Mouse (Mus musculus): Measurements from ENCODE around the gene Kcnj4. TPM values are rescaled to one million over a fixed set of nuclear protein-coding genes. Genes with fewer than 3 reads are reported as not detected.

Gene Kcnj4
- polyA plus RNA-seq, 1 experiment from 2014 or later = not detected

DNA sequence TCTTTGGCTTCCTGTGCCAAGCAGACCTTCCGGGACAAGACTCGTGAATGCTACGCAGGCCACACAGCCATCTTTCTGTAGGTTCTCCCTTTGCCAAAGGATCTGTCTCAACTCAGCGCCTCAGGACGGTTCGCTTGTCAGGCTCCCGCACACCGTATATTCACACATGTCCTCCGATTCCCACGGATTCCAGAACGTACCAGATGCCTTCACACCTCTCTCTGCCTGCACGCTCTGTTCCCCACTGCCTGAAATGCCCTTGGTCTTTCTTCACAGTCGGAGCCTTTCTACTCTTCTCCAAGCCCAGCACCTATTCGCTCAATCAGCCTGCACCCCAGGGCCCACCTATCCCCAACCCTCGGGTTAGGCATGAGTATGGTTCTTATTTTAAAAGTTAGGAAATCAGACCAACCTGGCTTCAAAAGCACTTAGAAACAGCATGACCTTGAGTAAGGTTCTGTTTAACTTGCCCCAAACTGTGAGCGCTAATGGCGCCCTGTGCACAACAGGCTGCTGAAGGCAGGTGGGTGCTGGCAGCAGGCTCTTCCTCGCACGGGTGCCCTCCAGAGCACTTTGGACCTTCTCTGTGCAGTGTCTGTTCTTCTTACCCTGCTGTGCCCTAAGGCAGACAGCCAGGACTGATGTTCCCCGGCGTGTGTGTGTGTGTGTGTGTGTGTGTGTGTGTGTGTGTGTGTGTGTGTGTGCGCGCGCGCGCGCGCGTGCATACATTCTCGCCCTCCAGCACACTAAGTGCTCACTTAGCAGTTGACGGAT, 2.2 kb upstream of the Kcnj4 start:
- 39% methylated on average over 31 of the region's 31 CpGs for WGBS (ENCODE audit: insufficient replicate concordance)
- H3K27me3 ChIP-seq (replicated peaks) = peaks cover 100% of the 10 kb centered on the region
- peaks cover 22% of the 10 kb centered on the region for H3K4me1 ChIP-seq
- no peak overlapping the region for H3K4me3 ChIP-seq
- H3K9me3 ChIP-seq (replicated peaks) = no peaks in the 10 kb centered on the region
- H3K4me2 ChIP-seq = no peak overlapping the region
- H3K9ac ChIP-seq = no peak overlapping the region
- no peak overlapping the region for H3K27ac ChIP-seq
- no peaks in the 10 kb centered on the region for H3K36me3 ChIP-seq
- no peak for ATAC-seq

- H3K4me3 ChIP-seq = no peak overlapping the region
- H3K4me2 ChIP-seq = no peak overlapping the region
- H3K9ac ChIP-seq = no peak overlapping the region
- H3K27me3 ChIP-seq (replicated peaks) = peaks cover 100% of the 10 kb centered on the region
- H3K36me3 ChIP-seq = no peaks in the 10 kb centered on the region
- no peaks in the 10 kb centered on the region for H3K9me3 ChIP-seq (replicated peaks)
- H3K27ac ChIP-seq = no peak overlapping the region
- WGBS (ENCODE audit: insufficient replicate concordance) = 23% methylated on average over 7 of the region's 7 CpGs
- no peak for ATAC-seq
- H3K4me1 ChIP-seq = peaks cover 19% of the 10 kb centered on the region
Observed at GRCm38 (mm10) chr15:79506460-79506859, 1.4 kb upstream of the Kcnj4 start.

DNA sequence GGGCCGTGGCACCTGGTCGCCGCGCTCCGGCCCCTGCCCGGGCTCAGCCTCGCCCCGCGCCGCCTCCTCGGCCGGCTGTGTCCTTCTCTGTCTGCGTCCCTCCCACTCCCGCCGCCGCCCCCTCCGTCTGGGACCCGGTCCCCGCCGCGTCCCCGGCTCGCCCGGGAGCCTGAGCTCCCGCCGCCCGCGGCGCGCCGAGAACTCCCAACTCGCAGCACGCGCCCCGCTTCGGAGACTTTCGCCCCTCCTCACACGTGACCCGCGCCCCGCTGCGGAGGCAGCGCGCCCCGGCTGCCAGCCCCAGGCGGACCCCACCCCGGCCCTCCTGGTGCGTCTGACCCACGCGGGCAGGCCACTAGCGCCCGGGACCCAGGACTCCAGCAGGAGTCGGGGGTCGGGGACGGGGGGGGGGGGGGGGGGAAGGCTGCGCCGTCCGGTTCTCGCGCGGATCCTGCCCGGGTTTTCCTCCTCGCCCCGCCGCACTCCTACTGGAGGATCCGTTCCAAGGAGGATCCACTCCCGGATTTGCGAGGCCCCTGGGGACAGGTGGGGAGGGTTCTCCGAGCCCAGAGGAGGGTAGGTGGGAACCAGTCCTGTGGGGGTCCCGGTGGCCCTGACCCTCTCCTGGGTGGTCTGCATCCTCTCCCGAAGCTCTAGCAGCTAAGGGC, 709 bp upstream of the Kcnj4 start:
- H3K27me3 ChIP-seq (replicated peaks) = peaks cover 100% of the 10 kb centered on the region
- H3K9ac ChIP-seq = peak overlapping the region; percentile 29; the same call in 1 of the 2 replicates
- WGBS (ENCODE audit: insufficient replicate concordance) = under 1% methylated on average over 66 of the region's 71 CpGs
- H3K4me3 ChIP-seq = peak overlapping the region; percentile 51
- H3K4me2 ChIP-seq = peak overlapping the region; percentile 75
- peaks cover 15% of the 10 kb centered on the region for H3K4me1 ChIP-seq
- no peaks in the 10 kb centered on the region for H3K36me3 ChIP-seq
- H3K9me3 ChIP-seq (replicated peaks) = no peaks in the 10 kb centered on the region
- no peak for ATAC-seq
- H3K27ac ChIP-seq = no peak overlapping the region

GRCm38 (mm10) chr15:79503438-79503837, 1.6 kb downstream of the Kcnj4 start:
- no peak overlapping the region for H3K9ac ChIP-seq
- H3K9me3 ChIP-seq (replicated peaks) = no peaks in the 10 kb centered on the region
- no peak overlapping the region for H3K27ac ChIP-seq
- peaks cover 100% of the 10 kb centered on the region for H3K27me3 ChIP-seq (replicated peaks)
- H3K36me3 ChIP-seq = no peaks in the 10 kb centered on the region
- no peak overlapping the region for H3K4me2 ChIP-seq
- no peak for ATAC-seq
- WGBS (ENCODE audit: insufficient replicate concordance) = 60% methylated on average over 5 of the region's 5 CpGs
- H3K4me3 ChIP-seq = no peak overlapping the region
- H3K4me1 ChIP-seq = peaks cover 15% of the 10 kb centered on the region

DNA sequence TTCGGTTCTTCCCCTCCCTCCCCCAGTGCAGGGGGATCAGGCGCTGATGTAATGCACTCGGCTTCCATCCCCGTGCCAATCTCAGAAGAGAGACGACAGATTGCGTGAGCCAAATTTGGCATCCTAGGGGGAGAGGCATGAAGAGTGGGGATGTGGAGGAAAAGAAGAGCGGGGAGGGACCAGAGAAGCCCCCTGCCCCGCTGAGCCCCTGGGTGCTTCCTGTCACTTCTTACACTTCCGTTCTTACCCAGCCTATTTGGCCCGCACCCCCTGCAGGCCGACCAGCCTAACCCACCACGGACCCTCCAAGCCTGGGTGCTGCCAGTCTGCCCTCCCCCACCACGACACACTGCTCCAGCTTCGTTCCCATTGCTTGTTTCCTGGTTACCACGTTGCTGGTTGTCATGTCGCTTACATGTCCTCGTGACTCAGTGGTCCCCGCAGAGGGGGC, 2.1 kb downstream of the Kcnj4 start:
- 15% methylated on average over 18 of the region's 18 CpGs for WGBS (ENCODE audit: insufficient replicate concordance)
- Histone ChIP-seq H3K27me3 (replicated peaks) (peaks cover 100% of the 10 kb centered on the region), H3K4me1 (peaks cover 15% of the 10 kb centered on the region), H3K36me3 (no peaks in the 10 kb centered on the region), H3K4me2 (no peak overlapping the region), H3K4me3 (no peak overlapping the region), H3K9me3 (replicated peaks) (no peaks in the 10 kb centered on the region), H3K27ac (no peak overlapping the region), H3K9ac (no peak overlapping the region)
- ATAC-seq = no peak

GRCm38 (mm10) chr15:79500110-79500509, 4.9 kb downstream of the Kcnj4 start:
- ATAC-seq = no peak
- H3K27me3 ChIP-seq (replicated peaks) = peaks cover 91% of the 10 kb centered on the region
- H3K9ac ChIP-seq = no peak overlapping the region
- H3K4me2 ChIP-seq = no peak overlapping the region
- WGBS (ENCODE audit: insufficient replicate concordance) = 65% methylated on average over 17 of the region's 17 CpGs
- H3K27ac ChIP-seq = no peak overlapping the region
- no peaks in the 10 kb centered on the region for H3K36me3 ChIP-seq
- no peak overlapping the region for H3K4me3 ChIP-seq
- no peaks in the 10 kb centered on the region for H3K9me3 ChIP-seq (replicated peaks)
- peaks cover 3% of the 10 kb centered on the region; the same call in 1 of the 2 replicates for H3K4me1 ChIP-seq

DNA sequence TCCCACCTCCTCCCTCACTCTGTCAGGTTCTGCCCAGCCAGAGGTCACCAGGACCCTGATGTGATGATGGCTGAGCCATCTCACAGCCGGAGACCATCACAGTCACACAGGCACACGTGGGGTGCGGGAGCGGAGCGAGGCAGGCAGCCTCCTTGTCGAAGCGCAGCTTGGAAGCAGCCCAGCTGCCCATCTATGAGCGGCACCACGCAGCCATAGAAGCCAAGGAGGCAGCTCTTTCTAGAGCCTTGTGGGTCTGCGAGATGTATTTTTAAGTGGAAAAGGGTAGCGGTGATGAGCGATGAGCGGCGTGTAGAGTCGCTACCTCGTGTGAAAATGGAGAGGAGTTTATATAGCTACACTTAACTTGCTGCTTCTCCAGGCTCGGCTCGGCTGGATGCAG, 11.5 kb downstream of the Kcnj4 start:
- WGBS (ENCODE audit: insufficient replicate concordance) = 43% methylated on average over 18 of the region's 18 CpGs
- ATAC-seq = no peak
- Histone ChIP-seq H3K9me3 (replicated peaks) (no peaks in the 10 kb centered on the region), H3K27me3 (replicated peaks) (peaks cover 88% of the 10 kb centered on the region), H3K27ac (no peak overlapping the region), H3K9ac (no peak overlapping the region), H3K4me1 (no peaks in the 10 kb centered on the region), H3K4me3 (no peak overlapping the region), H3K36me3 (no peaks in the 10 kb centered on the region), H3K4me2 (no peak overlapping the region)

- ATAC-seq = no peak
- no peak overlapping the region for H3K27ac ChIP-seq
- peaks cover 64% of the 10 kb centered on the region for H3K27me3 ChIP-seq (replicated peaks)
- no peaks in the 10 kb centered on the region for H3K9me3 ChIP-seq (replicated peaks)
- H3K9ac ChIP-seq = no peak overlapping the region
- H3K4me3 ChIP-seq = no peak overlapping the region
- WGBS (ENCODE audit: insufficient replicate concordance) = 54% methylated on average over 11 of the region's 11 CpGs
- no peaks in the 10 kb centered on the region for H3K4me1 ChIP-seq
- H3K36me3 ChIP-seq = no peaks in the 10 kb centered on the region
- no peak overlapping the region for H3K4me2 ChIP-seq
Observed at GRCm38 (mm10) chr15:79489463-79489862, 15.6 kb downstream of the Kcnj4 start.

- no peaks in the 10 kb centered on the region for H3K4me1 ChIP-seq
- no peak overlapping the region for H3K4me3 ChIP-seq
- peaks cover 61% of the 10 kb centered on the region for H3K27me3 ChIP-seq (replicated peaks)
- ATAC-seq = no peak
- H3K9ac ChIP-seq = no peak overlapping the region
- no peak overlapping the region for H3K4me2 ChIP-seq
- no peaks in the 10 kb centered on the region for H3K36me3 ChIP-seq
- no peak overlapping the region for H3K27ac ChIP-seq
- no peaks in the 10 kb centered on the region for H3K9me3 ChIP-seq (replicated peaks)
- 15% methylated on average over 15 of the region's 15 CpGs for WGBS (ENCODE audit: insufficient replicate concordance)
Observed at GRCm38 (mm10) chr15:79481181-79481688, 23.8 kb downstream of the Kcnj4 start.

DNA sequence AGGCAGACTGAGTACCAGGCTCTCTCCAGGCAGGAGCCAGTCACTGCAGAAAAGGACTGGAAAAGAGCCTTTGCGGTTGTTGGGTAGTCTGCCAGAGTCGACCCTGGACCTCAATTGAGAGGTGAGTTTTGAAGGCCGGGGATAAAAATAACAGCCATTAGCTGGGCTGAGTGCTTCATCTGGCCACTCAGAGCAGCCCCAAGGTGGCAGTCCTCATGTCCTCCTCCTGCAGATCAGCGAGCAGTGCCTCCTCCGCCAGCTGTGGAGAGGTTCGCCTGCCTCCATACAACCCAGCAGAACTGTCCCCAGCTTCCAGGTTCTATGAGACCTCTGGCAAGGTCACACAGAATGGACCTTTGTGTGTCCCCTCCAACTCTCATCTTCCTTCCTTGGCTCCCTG, 27.8 kb downstream of the Kcnj4 start:
- Histone ChIP-seq H3K36me3 (no peaks in the 10 kb centered on the region), H3K4me3 (no peak overlapping the region), H3K9ac (no peak overlapping the region), H3K4me1 (no peaks in the 10 kb centered on the region), H3K27me3 (replicated peaks) (peaks cover 51% of the 10 kb centered on the region), H3K4me2 (no peak overlapping the region), H3K9me3 (replicated peaks) (no peaks in the 10 kb centered on the region), H3K27ac (no peak overlapping the region)
- 51% methylated on average over 6 of the region's 6 CpGs for WGBS (ENCODE audit: insufficient replicate concordance)
- ATAC-seq = no peak

- Histone ChIP-seq H3K4me2 (no peak overlapping the region), H3K9ac (no peak overlapping the region), H3K27me3 (replicated peaks) (peaks cover 27% of the 10 kb centered on the region), H3K27ac (no peak overlapping the region), H3K4me3 (no peak overlapping the region), H3K36me3 (no peaks in the 10 kb centered on the region), H3K4me1 (no peaks in the 10 kb centered on the region), H3K9me3 (replicated peaks) (0 out of 2 replicates have a peak, but pooled peaks cover 3% of the 10 kb centered on the region)
- ATAC-seq = no peak
- 44% methylated on average over 12 of the region's 12 CpGs for WGBS (ENCODE audit: insufficient replicate concordance)
Observed at GRCm38 (mm10) chr15:79473638-79474355, 31.2 kb downstream of the Kcnj4 start.

GRCm38 (mm10) chr15:79473042-79473441, 32.0 kb downstream of the Kcnj4 start:
- Histone ChIP-seq H3K27ac (no peak overlapping the region), H3K4me1 (no peaks in the 10 kb centered on the region), H3K4me2 (no peak overlapping the region), H3K9ac (no peak overlapping the region), H3K27me3 (replicated peaks) (peaks cover 24% of the 10 kb centered on the region), H3K36me3 (no peaks in the 10 kb centered on the region), H3K4me3 (no peak overlapping the region), H3K9me3 (replicated peaks) (0 out of 2 replicates have a peak, but pooled peaks cover 3% of the 10 kb centered on the region)
- 68% methylated on average over 5 of the region's 5 CpGs for WGBS (ENCODE audit: insufficient replicate concordance)
- ATAC-seq = no peak
